Mouse (Mus musculus) ES-E14 (cell line): ENCODE measurements around the gene Sh3pxd2a.

ENCODE experiments used
- CHD2 ChIP-seq: IDR thresholded peaks from 2 replicates; pipeline ENCODE4 v1.6.1; 2014; ENCODE audit warnings: mild to moderate bottlenecking, low read depth, low read length, inconsistent platforms
- HCFC1 ChIP-seq: IDR thresholded peaks from 2 replicates; pipeline ENCODE4 v1.6.1; 2012; ENCODE audit warnings: low read length, inconsistent platforms, borderline replicate concordance; ENCODE audit not compliant: insufficient read depth
- MAFK ChIP-seq: IDR thresholded peaks from 2 replicates; pipeline ENCODE4 v1.6.1; 2014; ENCODE audit warnings: mild to moderate bottlenecking, low read depth, low read length, inconsistent platforms; ENCODE audit not compliant: insufficient read depth
- ZC3H11A ChIP-seq: IDR thresholded peaks from 2 replicates; pipeline ENCODE4 v1.6.1; 2012; ENCODE audit warnings: low read depth, mild to moderate bottlenecking, inconsistent platforms, low read length, borderline replicate concordance
- ZNF384 ChIP-seq: IDR thresholded peaks from 2 replicates; pipeline ENCODE4 v1.6.1; 2012; ENCODE audit warnings: low read depth, low read length, inconsistent platforms

GRCm38 (mm10) chr19:47320331-47320668, 143.9 kb downstream of the Sh3pxd2a start:
- no peak for TF ChIP-seq ZNF384
- TF ChIP-seq MAFK, result no peak
- TF ChIP-seq HCFC1, result no peak
- no peak for TF ChIP-seq CHD2
- TF ChIP-seq ZC3H11A, result no peak
